Mouse (Mus musculus) spleen, postnatal 10 days (tissue): ENCODE data around the gene Slc46a1.

ENCODE experiments used
- DNase-seq, 2 experiments: peaks; one replicate each; pipeline ENCODE4 v3.0.0; 2021 to 2022; ENCODE audit warnings: low spot score in 2 of 2

The Slc46a1 gene

GRCm38 (mm10) chr11:78502909-78503650 is 37.6 kb downstream of the Slc46a1 start, which contains the start of gene Sebox:
TSS of gene Sebox (plus strand) at chr11:78503447.
- DNase-seq, result no peak

GRCm38 (mm10) chr11:78505430-78505829 is 39.9 kb downstream of the Slc46a1 start:
- DNase-seq, result no peak

DNA sequence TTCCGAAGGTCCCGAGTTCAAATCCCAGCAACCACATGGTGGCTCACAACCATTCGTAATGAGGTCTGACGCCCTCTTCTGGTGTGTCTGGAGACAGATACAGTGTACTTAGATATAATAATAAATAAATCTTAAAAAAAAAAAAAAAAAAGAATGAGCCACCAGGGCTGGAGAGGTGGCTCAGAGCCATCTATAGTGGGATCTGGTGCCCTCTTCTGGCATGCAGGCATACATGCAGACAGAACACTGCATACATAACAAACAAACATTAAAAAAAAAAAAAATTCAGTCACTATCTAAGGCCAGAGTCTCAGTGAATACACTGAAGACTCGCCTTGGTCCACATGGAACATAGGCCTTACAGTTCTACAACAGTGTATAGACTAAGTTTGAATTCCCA is 43.7 kb downstream of the Slc46a1 start:
- peak in 1 of 2 experiments; percentile 55 for DNase-seq

GRCm38 (mm10) chr11:78512025-78512957 is 46.8 kb downstream of the Slc46a1 start, which contains the start of the genes Tmem199 and Poldip2:
TSS of gene Tmem199 (minus strand) at chr11:78512172.
TSS of gene Poldip2 (plus strand) at chr11:78512193.
- DNase-seq, result peak; percentile 67 to 91

- no peak for DNase-seq
Observed at GRCm38 (mm10) chr11:78513106-78513790, 47.8 kb downstream of the Slc46a1 start.

DNA sequence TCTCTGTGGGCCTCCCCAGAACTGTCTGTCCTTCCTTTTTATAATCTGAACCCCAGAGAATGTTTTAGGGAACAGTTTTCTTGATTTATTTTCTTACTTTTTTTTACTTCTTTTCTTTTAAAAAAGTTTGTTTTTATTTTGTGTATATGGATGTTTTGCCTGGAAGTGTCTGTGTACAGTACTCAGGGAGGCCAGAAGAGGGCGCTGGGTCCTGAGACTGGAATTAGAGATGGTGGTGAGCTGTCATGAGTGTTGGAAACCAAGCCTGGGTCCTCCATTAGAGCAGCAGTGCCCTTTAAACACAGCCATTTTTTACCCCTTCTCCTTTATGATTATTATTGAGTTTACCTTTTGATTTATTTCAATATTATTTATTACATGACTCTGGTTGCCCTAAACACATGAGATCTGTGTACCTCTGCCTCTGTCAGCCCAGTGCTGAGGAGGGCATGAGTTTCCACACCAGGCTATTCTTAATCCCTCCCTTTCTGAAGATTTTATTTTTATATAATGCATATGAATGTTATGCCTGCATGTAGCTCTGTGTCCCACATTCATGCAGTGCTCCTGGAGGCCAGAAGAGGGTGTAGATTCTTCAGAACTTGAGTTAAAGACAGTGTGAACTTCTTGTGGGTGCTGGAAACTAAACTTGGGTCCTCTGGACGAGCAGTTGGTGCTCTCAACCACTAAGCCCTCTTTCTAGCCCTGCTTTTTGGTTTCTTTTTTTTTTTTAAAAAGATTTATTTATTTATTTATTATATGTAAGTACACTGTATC is 50.2 kb downstream of the Slc46a1 start:
- peak in 1 of 2 experiments; percentile 45 for DNase-seq

DNA sequence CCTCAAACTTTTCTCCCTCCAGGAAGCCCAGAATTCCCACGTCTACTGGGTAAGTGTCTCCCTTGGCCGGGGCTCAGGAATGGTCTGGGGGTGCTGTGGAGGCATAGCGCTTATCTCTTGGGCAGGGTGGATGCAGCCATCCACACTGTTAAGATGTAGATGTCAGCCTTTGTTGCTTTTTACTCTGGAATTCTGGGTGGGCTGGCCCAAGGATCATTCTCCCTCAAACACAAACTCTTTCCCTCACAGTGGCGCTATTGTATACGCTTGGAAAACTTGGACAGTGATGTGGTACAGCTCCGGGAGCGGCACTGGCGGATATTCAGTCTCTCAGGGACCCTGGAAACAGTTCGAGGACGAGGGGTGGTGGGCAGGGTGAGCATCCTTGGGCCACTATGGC is 53.4 kb downstream of the Slc46a1 start:
- DNase-seq, result no peak
